8 mouse cellular contexts compared by ENCODE assay signal in genomic region chr8:70131166-70131883, GRCm38 (mm10). TPM values are rescaled to one million over a fixed set of nuclear protein-coding genes. Genes with fewer than 3 reads are reported as not detected.
DNase-seq lines count a peak whose midpoint lies in the region; ATAC-seq and TF ChIP-seq lines count a peak whose summit lies in the region.

Gene Nr2c2ap (plus strand): TSS chr8:70131333.

- peaks cover 30% of the 10 kb centered on the region for H3K4me1 ChIP-seq in hindbrain, embryonic 13.5 days (replicated peaks)

- no peak for DNase-seq in Patski (ENCODE audit: low read depth, low spot score)
- DNase-seq in cerebellum, postnatal 10 days, result peak; percentile 89 to 93
- peak; percentile 57 to 78 for DNase-seq in frontal cortex, postnatal 14 days (ENCODE audit: low spot score in 2 of 2)
- DNase-seq in left cerebral cortex, adult 11 months (ENCODE audit: low spot score), result peak; percentile 60
- peak; percentile 87 to 89 for DNase-seq in lung, postnatal 4 days
- peak; percentile 73 for DNase-seq in retina, postnatal 7 days (ENCODE audit: low read depth, low spot score)
- DNase-seq in urinary bladder, postnatal 14 days (ENCODE audit: low spot score), result peak; percentile 85

- CTCF ChIA-PET in Patski (lab: Charles Lee), result no interaction called here

- H3K27ac ChIP-seq in hindbrain, embryonic 13.5 days, result peak within 1 kb of the TSS; percentile 76

- peak; percentile 57 for ATAC-seq in Patski
- ATAC-seq in hindbrain, embryonic 13.5 days (ENCODE audit: low FRiP score), result peak; percentile 81

- peaks cover 41% of the 10 kb centered on the region for H3K36me3 ChIP-seq in hindbrain, embryonic 13.5 days

- in situ Hi-C loops in Patski (cut with MboI; ENCODE audit: low pct_unique_long_range_greater_than_20kb), result no loop called here

- no peak for TF ChIP-seq CTCF in Patski (IDR thresholded peaks at IDR 0.05)

- H3K4me3 ChIP-seq in hindbrain, embryonic 13.5 days, result peak within 1 kb of the TSS; percentile 75

- peak within 1 kb of the TSS; percentile 81 for H3K9ac ChIP-seq in hindbrain, embryonic 13.5 days

- H3K9me3 ChIP-seq in hindbrain, embryonic 13.5 days, result no peaks in the 10 kb centered on the region

- 2% methylated on average over 37 of the region's 37 CpGs for WGBS in hindbrain, embryonic 13.5 days

- POLR2A ChIA-PET in Patski (lab: Charles Lee), result interaction anchor here (0.6 kb wide), 1 partner anchor 11 kb away, joined by 3 read pairs; no protein-coding TSS in a partner anchor

- no peaks in the 10 kb centered on the region for H3K27me3 ChIP-seq in Patski
- no peaks in the 10 kb centered on the region for H3K27me3 ChIP-seq in hindbrain, embryonic 13.5 days

- peak within 1 kb of the TSS; percentile 84 for H3K4me2 ChIP-seq in hindbrain, embryonic 13.5 days

RNA-seq across cellular contexts. Expression of gene Nr2c2ap, which starts in this region (rescaled TPM):
- 35.1 TPM for polyA plus RNA-seq in Patski (2021)
- polyA plus RNA-seq in hindbrain, embryonic 13.5 days (2015; fragmentation: Nextera tagmentation; extraction: Ambion mirVana), result 32.6 and 36.4 TPM in 2 replicates
